Mouse (Mus musculus): ENCODE data around the gene Plet1. TPM values are rescaled to one million over a fixed set of nuclear protein-coding genes. Genes with fewer than 3 reads are reported as not detected.

Plet1 gene
- polyA plus RNA-seq, 1 experiment from 2014 or later: 0.90 TPM

DNA sequence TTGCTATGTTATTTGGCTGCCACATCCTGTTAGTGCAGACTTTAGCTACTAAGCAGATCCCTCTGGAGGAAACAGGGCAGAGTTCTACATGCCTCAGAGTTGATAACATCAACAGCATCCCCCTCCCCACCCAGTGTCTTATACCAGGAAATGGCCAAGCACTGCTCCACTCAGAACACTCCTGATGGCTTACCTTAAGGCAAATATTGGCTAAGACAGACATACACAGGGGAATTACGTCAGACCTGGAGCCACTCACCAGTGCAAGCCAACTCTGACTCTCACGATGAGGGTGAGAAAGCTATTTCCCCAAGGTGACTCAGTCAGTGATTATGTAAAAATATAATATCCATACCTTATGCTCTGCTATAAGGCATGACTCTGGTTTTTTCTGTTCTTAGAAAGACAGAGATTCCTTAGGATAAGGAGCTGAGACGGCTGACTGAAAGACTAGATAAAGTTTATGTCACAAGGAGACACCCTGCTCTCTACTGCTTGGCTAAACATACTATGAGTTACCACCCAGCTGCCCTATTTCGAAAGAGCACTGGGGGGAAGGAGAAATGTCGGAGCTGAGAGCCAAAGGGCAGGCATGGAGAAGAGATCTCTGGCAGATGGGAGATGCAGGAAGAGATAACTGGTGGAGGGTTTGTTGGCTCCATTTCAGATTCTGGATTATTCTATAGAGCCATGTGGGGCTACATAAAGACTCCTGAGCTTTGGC lies 23.8 kb upstream of the Plet1 start:
- Histone ChIP-seq H3K4me3 (ENCODE audit: low read length) (no peak overlapping the region), H3K27ac (ENCODE audit: low read depth, low read length) (no peak overlapping the region), H3K27me3 (replicated peaks; ENCODE audit: control insufficient read depth, insufficient read depth, low read length) (no peaks in the 10 kb centered on the region), H3K4me1 (ENCODE audit: control insufficient read depth, insufficient read depth, low read depth, low read length) (no peaks in the 10 kb centered on the region), H3K9me3 (ENCODE audit: control insufficient read depth, low read length) (no peaks in the 10 kb centered on the region), H3K4me2 (ENCODE audit: low read length) (no peak overlapping the region), H3K36me3 (ENCODE audit: control insufficient read depth, insufficient read depth, low read length) (no peaks in the 10 kb centered on the region), H3K9ac (ENCODE audit: low read depth, low read length) (no peak overlapping the region)
- WGBS: 87% methylated on average over 5 of the region's 5 CpGs
- ATAC-seq: no peak

DNA sequence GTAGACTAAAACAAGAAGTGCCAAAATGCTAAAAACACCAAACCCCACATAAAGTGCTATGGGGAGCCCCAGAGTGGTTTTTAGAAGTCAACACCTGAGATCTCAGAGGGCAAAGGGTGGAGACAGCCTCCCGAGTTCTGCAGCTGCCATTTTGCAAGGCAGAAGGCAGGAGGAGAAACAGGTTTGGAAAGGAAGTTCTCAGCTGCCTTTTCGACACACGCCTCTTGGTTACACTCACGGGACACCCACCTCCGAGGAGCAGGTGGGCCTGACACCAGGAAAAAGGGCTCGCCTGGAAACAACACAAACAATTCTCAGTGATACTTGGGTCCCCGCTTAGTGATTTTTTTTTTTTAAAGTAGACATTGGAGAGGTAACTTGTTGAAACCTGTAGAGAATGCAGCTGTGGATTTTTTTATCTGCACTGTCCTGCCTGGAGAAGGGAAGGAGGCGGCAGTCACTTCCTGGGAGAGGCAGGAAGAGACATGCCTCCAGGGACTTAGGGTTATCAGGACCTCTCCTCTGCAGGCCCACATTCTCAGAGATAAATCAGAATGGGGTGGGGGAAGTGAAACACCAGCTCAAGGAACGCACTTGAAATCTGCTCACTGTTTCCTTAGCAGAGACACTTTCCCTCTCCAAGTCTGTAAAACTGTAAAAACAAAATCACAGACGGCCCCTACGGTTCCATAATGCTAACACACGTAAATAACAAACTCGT lies 23.0 kb upstream of the Plet1 start:
- no peaks in the 10 kb centered on the region for H3K27me3 ChIP-seq (replicated peaks; ENCODE audit: control insufficient read depth, insufficient read depth, low read length)
- H3K9ac ChIP-seq (ENCODE audit: low read depth, low read length): no peak overlapping the region
- ATAC-seq: no peak
- H3K36me3 ChIP-seq (ENCODE audit: control insufficient read depth, insufficient read depth, low read length): no peaks in the 10 kb centered on the region
- no peaks in the 10 kb centered on the region for H3K9me3 ChIP-seq (ENCODE audit: control insufficient read depth, low read length)
- 86% methylated on average over 13 of the region's 13 CpGs for WGBS
- H3K4me2 ChIP-seq (ENCODE audit: low read length): no peak overlapping the region
- no peaks in the 10 kb centered on the region for H3K4me1 ChIP-seq (ENCODE audit: control insufficient read depth, insufficient read depth, low read depth, low read length)
- no peak overlapping the region for H3K4me3 ChIP-seq (ENCODE audit: low read length)
- H3K27ac ChIP-seq (ENCODE audit: low read depth, low read length): no peak overlapping the region

DNA sequence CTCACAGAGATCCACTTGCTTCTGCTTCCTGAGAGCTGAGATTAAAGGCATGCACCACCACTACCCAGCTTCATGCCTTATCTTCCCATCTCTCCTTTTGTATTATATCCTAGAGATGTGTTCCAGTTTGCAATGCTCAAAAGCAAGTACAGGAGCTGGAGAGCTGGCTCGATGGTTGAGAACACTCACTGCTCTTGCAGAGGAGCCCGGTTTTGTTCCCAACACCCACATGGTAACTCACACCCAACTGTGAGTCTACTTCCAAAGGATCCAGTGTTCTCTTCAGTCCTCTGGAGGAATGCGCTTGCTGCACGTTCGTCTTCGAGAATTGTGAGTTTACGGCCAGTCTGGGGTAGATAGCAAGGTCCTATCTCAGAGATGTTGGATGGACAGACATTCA lies 19.0 kb upstream of the Plet1 start:
- H3K4me3 ChIP-seq (ENCODE audit: low read length): no peak overlapping the region
- no peaks in the 10 kb centered on the region for H3K9me3 ChIP-seq (ENCODE audit: control insufficient read depth, low read length)
- H3K9ac ChIP-seq (ENCODE audit: low read depth, low read length): no peak overlapping the region
- H3K27ac ChIP-seq (ENCODE audit: low read depth, low read length): no peak overlapping the region
- ATAC-seq: no peak
- no peaks in the 10 kb centered on the region for H3K36me3 ChIP-seq (ENCODE audit: control insufficient read depth, insufficient read depth, low read length)
- WGBS: 80% methylated on average over 7 of the region's 7 CpGs
- no peaks in the 10 kb centered on the region for H3K4me1 ChIP-seq (ENCODE audit: control insufficient read depth, insufficient read depth, low read depth, low read length)
- no peak overlapping the region for H3K4me2 ChIP-seq (ENCODE audit: low read length)
- H3K27me3 ChIP-seq (replicated peaks; ENCODE audit: control insufficient read depth, insufficient read depth, low read length): no peaks in the 10 kb centered on the region

DNA sequence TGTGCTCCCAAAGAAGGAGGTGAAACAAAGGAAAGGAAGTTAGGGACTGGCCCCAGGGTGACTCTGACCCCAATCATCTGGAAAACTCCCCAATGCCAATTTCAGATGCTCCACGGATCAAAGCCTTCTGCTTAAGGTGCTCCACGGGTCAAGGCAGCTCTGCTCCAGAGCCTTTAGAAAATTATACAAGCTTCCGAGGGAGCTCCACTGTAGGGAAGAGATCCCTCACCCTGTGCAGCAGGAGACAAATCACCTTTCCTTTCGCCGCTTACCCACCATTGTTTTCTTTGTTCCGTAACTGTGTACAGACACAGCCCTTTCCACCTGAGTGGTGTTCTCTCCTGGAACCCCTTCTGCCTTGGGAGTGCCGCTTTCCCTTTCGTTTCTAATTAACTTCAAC lies 18.6 kb upstream of the Plet1 start:
- no peak overlapping the region for H3K4me3 ChIP-seq (ENCODE audit: low read length)

DNA sequence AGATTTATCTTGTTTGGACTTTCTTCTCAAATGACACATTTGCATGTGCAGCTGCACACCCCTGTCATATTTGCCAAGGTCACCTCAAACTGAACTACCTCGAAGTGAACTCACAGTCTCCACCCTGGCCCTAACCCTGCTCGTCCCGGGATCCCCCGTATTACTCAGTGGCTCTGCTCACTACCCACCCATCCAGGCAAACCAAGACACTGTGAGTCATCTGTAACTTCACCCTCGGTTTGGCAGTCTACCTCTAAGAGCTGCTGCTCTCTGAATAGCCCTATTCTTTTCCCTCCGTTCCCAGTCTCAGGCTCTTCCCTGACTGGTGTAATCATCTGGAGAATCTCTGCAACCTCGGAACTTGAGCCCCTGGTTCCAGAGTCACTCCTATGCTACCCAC lies 17.7 kb upstream of the Plet1 start:
- H3K4me1 ChIP-seq (ENCODE audit: control insufficient read depth, insufficient read depth, low read depth, low read length): no peaks in the 10 kb centered on the region
- WGBS: 80% methylated on average over 7 of the region's 7 CpGs
- no peaks in the 10 kb centered on the region for H3K9me3 ChIP-seq (ENCODE audit: control insufficient read depth, low read length)
- no peak overlapping the region for H3K4me2 ChIP-seq (ENCODE audit: low read length)
- no peaks in the 10 kb centered on the region for H3K27me3 ChIP-seq (replicated peaks; ENCODE audit: control insufficient read depth, insufficient read depth, low read length)
- H3K4me3 ChIP-seq (ENCODE audit: low read length): no peak overlapping the region
- no peaks in the 10 kb centered on the region for H3K36me3 ChIP-seq (ENCODE audit: control insufficient read depth, insufficient read depth, low read length)
- H3K9ac ChIP-seq (ENCODE audit: low read depth, low read length): no peak overlapping the region
- no peak for ATAC-seq
- no peak overlapping the region for H3K27ac ChIP-seq (ENCODE audit: low read depth, low read length)

More for the DNA sequence above, 18.6 kb upstream of the Plet1 start:
- Histone ChIP-seq H3K27me3 (replicated peaks; ENCODE audit: control insufficient read depth, insufficient read depth, low read length) (no peaks in the 10 kb centered on the region), H3K4me2 (ENCODE audit: low read length) (no peak overlapping the region), H3K27ac (ENCODE audit: low read depth, low read length) (no peak overlapping the region), H3K4me1 (ENCODE audit: control insufficient read depth, insufficient read depth, low read depth, low read length) (no peaks in the 10 kb centered on the region), H3K36me3 (ENCODE audit: control insufficient read depth, insufficient read depth, low read length) (no peaks in the 10 kb centered on the region), H3K9ac (ENCODE audit: low read depth, low read length) (no peak overlapping the region), H3K9me3 (ENCODE audit: control insufficient read depth, low read length) (no peaks in the 10 kb centered on the region)
- WGBS: 56% methylated on average over 8 of the region's 8 CpGs
- no peak for ATAC-seq

DNA sequence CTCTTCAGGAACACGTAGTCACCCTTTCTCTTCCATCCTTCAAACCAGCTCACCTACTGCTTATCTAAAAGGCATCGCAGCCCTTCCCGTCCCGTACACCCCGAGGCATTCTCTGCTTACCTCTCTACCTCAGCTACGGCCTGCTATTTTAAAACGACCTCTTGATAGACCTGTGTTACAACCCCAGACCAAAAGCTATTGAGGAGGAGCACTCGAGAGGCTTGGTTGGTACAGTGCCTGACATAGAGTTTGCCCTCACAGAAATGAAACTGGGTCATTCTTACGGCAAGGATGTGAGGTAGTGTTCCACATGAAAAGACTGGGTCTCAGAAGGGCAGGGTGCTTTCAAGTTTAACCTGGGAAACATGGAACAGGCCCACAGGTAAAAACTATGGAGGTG lies 17.1 kb upstream of the Plet1 start:
- Histone ChIP-seq H3K9me3 (ENCODE audit: control insufficient read depth, low read length) (no peaks in the 10 kb centered on the region), H3K4me2 (ENCODE audit: low read length) (no peak overlapping the region), H3K4me1 (ENCODE audit: control insufficient read depth, insufficient read depth, low read depth, low read length) (no peaks in the 10 kb centered on the region), H3K4me3 (ENCODE audit: low read length) (no peak overlapping the region), H3K27me3 (replicated peaks; ENCODE audit: control insufficient read depth, insufficient read depth, low read length) (no peaks in the 10 kb centered on the region), H3K27ac (ENCODE audit: low read depth, low read length) (no peak overlapping the region), H3K9ac (ENCODE audit: low read depth, low read length) (no peak overlapping the region), H3K36me3 (ENCODE audit: control insufficient read depth, insufficient read depth, low read length) (no peaks in the 10 kb centered on the region)
- WGBS: 93% methylated on average over 9 of the region's 9 CpGs
- ATAC-seq: no peak

DNA sequence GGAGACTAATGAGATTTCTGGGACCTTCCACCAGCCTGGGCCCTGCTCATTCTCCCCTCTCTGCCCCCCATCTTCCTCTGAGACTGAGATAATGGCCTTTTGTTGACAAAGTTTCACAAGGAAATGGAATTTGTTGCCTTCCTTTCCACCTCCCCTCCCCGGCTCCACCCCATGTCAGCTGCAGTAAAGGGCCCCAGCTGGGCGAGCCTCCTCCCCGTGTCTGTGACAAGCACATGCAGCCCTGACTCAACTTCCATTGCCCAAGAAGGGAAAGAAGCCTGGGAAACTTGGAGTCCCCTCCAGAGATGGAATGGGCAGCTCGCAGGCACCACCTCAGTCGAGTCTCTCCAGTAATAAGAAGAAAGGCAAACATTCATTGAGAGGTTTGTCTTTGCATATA lies 15.5 kb upstream of the Plet1 start:
- H3K27ac ChIP-seq (ENCODE audit: low read depth, low read length): no peak overlapping the region
- H3K4me1 ChIP-seq (ENCODE audit: control insufficient read depth, insufficient read depth, low read depth, low read length): no peaks in the 10 kb centered on the region
- no peak overlapping the region for H3K9ac ChIP-seq (ENCODE audit: low read depth, low read length)
- no peaks in the 10 kb centered on the region for H3K36me3 ChIP-seq (ENCODE audit: control insufficient read depth, insufficient read depth, low read length)
- no peak for ATAC-seq
- H3K4me2 ChIP-seq (ENCODE audit: low read length): no peak overlapping the region
- H3K4me3 ChIP-seq (ENCODE audit: low read length): no peak overlapping the region
- H3K9me3 ChIP-seq (ENCODE audit: control insufficient read depth, low read length): no peaks in the 10 kb centered on the region
- no peaks in the 10 kb centered on the region for H3K27me3 ChIP-seq (replicated peaks; ENCODE audit: control insufficient read depth, insufficient read depth, low read length)
- 22% methylated on average over 5 of the region's 5 CpGs for WGBS

DNA sequence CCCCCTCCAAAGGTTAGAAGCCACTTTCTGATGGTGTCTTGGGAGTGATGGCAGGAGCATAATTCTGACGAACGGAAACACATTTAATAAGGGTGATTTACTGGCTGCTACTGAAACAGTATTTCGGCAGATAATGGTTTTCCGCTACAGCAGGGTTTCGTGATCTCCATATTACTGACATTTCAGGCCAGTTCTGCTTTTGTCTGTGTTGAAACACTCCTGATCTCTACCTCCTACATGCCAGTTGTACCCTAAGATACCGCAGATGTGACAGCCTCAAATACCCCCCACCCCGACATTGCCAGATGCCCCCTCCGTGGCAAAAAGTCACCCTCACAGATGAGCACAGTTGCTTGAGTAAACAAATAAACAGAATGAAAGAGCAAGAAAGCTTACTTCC lies 14.8 kb upstream of the Plet1 start:
- Histone ChIP-seq H3K36me3 (ENCODE audit: control insufficient read depth, insufficient read depth, low read length) (no peaks in the 10 kb centered on the region), H3K9ac (ENCODE audit: low read depth, low read length) (no peak overlapping the region), H3K9me3 (ENCODE audit: control insufficient read depth, low read length) (no peaks in the 10 kb centered on the region), H3K4me2 (ENCODE audit: low read length) (no peak overlapping the region), H3K27me3 (replicated peaks; ENCODE audit: control insufficient read depth, insufficient read depth, low read length) (no peaks in the 10 kb centered on the region), H3K27ac (ENCODE audit: low read depth, low read length) (no peak overlapping the region), H3K4me1 (ENCODE audit: control insufficient read depth, insufficient read depth, low read depth, low read length) (no peaks in the 10 kb centered on the region), H3K4me3 (ENCODE audit: low read length) (no peak overlapping the region)
- WGBS: 48% methylated on average over 8 of the region's 8 CpGs
- no peak for ATAC-seq

DNA sequence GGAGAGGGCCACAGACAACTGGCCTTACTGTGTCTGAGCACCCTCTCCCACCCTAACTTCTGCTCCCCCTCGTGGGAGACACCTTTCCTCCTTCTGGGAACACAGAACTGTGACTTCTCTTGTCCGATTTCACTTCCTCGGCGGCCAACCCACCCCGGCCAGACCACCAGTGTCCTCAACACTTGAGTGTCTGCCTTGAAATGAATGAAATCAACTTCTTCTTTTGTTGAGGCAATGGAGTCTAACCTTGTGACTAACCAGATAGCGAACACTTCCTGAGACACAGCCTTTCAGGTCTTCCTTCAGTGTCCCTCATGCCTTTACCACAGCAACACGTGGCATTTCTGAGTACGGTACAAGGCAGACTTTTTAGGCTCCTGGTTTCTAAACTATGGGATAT lies 11.6 kb upstream of the Plet1 start:
- Histone ChIP-seq H3K36me3 (ENCODE audit: control insufficient read depth, insufficient read depth, low read length) (no peaks in the 10 kb centered on the region), H3K27ac (ENCODE audit: low read depth, low read length) (no peak overlapping the region), H3K4me2 (ENCODE audit: low read length) (no peak overlapping the region), H3K9ac (ENCODE audit: low read depth, low read length) (no peak overlapping the region), H3K4me1 (ENCODE audit: control insufficient read depth, insufficient read depth, low read depth, low read length) (peaks cover 3% of the 10 kb centered on the region; the same call in 1 of the 2 replicates), H3K4me3 (ENCODE audit: low read length) (no peak overlapping the region), H3K9me3 (ENCODE audit: control insufficient read depth, low read length) (no peaks in the 10 kb centered on the region), H3K27me3 (replicated peaks; ENCODE audit: control insufficient read depth, insufficient read depth, low read length) (no peaks in the 10 kb centered on the region)
- WGBS: 87% methylated on average over 8 of the region's 8 CpGs
- ATAC-seq: no peak
